Mouse (Mus musculus): ENCODE data around the gene Card6.

DNA sequence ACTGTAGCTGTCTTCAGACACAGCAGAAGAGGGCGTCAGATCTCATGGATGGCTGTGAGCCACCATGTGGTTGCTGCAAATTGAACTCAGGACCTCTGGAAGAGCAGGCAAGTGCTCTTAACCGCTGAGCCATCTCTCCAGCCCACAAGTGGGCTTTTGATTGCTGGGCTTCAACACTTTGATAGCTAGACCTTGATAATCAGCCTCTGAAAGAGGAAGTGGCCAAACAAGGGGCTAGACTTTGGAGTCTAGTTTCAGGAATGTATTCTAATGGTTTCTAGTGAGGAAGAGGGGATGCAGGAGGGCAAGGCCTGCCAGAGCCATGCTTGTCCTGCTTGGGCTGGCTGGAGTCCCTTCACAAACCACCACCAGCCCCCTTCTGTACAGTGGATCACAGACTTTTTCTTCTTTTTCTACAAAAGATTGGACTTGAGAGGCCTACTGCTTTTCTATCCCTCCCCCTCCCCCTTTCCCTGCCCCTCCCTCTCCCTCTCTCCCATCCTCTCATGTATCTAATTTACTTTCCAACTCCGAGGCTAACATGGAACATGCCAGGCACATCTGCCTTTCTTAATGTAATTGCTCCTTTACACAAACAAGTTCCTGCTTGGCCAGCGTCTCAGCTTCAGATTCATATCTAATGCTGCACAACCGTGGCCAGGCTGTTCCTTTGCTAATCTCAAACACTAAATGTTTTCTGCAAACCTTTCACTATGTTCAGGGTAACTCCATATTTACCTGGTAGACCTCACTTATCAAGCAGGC lies 20.0 kb upstream of the Card6 start:
- no peak for TF ChIP-seq CTCF (IDR thresholded peaks at IDR 0.05; ENCODE audit: borderline replicate concordance, insufficient read depth, low read depth, low read length)
- no peak for TF ChIP-seq POLR2A (IDR thresholded peaks at IDR 0.05; ENCODE audit: borderline replicate concordance, insufficient read depth, low read length)
